Mouse (Mus musculus) adipose tissue, adult 10 weeks (tissue): ENCODE data around the gene Hba-x. TPM values are rescaled to one million over a fixed set of nuclear protein-coding genes. Genes with fewer than 3 reads are reported as not detected.

Source experiments
- polyA plus RNA-seq: library from polyadenylated mRNA; stranded (reverse); fragments of 350-450 nt; fragmentation: Illumina TruSeq; extraction: RNeasy Lipid Tissue Mini Kit (QIAGEN cat#74804); gene quantifications from one replicate; pipeline ENCODE4 v1.2.3, GENCODE M21; 2014; ENCODE audit warnings: low read depth, low replicate concordance

The Hba-x gene
- not detected for polyA plus RNA-seq

GRCm38 (mm10) chr11:32276347-32276746, at the start of gene Hba-x:
Gene Hba-x, plus strand, starts transcription at chr11:32276400.

GRCm38 (mm10) chr11:32267188-32267884, 8.9 kb upstream of the Hba-x start, which contains the start of gene Nprl3:
Gene Nprl3, minus strand, starts transcription at chr11:32267707.

DNA sequence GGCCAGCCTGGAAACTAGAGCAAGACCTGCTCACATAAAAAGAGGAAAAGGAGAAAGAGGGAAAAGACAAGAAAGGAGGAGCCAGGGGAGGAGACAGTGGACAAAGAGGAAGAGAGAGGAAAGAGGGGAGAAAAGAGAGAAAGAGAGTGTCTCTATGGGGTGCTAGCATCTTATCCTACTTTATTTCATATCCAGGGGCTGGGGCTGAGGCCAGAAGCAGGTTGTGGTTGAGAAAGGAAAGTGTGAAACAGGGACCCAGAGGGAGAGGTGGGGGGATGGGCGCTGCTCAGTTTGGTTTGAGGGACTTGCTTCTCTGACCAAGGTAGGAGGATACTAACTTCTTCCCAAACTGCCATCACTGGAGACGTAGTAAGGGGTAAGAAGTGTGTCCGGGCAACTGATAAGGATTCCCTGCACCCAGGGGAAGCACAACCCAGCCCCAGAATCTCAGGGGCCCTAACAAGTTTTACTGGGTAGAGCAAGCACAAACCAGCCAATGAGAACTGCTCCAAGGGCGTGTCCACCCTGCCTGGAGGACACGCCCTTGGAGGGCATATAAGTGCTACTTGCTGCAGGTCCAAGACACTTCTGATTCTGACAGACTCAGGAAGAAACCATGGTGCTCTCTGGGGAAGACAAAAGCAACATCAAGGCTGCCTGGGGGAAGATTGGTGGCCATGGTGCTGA, 7.0 kb downstream of the Hba-x start, which contains the start of gene Hba-a1:
Gene Hba-a1 (plus strand): TSS at position 421 of the 687 bp plus-strand sequence.

GRCm38 (mm10) chr11:32286695-32287492, 10.7 kb downstream of the Hba-x start, which contains the start of gene Hbq1b:
Gene Hbq1b, plus strand, starts transcription at chr11:32286965.

DNA sequence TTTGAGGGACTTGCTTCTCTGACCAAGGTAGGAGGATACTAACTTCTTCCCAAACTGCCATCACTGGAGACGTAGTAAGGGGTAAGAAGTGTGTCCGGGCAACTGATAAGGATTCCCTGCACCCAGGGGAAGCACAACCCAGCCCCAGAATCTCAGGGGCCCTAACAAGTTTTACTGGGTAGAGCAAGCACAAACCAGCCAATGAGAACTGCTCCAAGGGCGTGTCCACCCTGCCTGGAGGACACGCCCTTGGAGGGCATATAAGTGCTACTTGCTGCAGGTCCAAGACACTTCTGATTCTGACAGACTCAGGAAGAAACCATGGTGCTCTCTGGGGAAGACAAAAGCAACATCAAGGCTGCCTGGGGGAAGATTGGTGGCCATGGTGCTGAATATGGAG, 20.0 kb downstream of the Hba-x start, which contains the start of gene Hba-a2:
Gene Hba-a2 (plus strand): TSS at position 287 of the 400 bp plus-strand sequence.

GRCm38 (mm10) chr11:32299865-32300264, 23.7 kb downstream of the Hba-x start, which contains the start of gene Hbq1a:
Gene Hbq1a, plus strand, starts transcription at chr11:32300069.

Other genes with a start within 250 kb of the Hba-x start
- gene Il9r, start 76.1 kb upstream of the Hba-x start, polyA plus RNA-seq, result 0.55 TPM
- 16.7 TPM for gene Snrnp25, start 71.0 kb upstream of the Hba-x start, polyA plus RNA-seq
- 39.0 TPM for gene Rhbdf1, start 54.1 kb upstream of the Hba-x start, polyA plus RNA-seq
- 38.6 TPM for gene Mpg, start 49.9 kb upstream of the Hba-x start, polyA plus RNA-seq
- 46.6 TPM for gene Nprl3, start 8.7 kb upstream of the Hba-x start, polyA plus RNA-seq
- 1,070 TPM for gene Hba-a1, start 7.1 kb downstream of the Hba-x start, polyA plus RNA-seq
- not detected for gene Hbq1b, start 10.6 kb downstream of the Hba-x start, polyA plus RNA-seq
- gene Hba-a2, start 20.1 kb downstream of the Hba-x start, polyA plus RNA-seq, result 1,858 TPM
- not detected for gene Hbq1a, start 23.7 kb downstream of the Hba-x start, polyA plus RNA-seq
- 10.1 TPM for gene Sh3pxd2b, start 71.4 kb downstream of the Hba-x start, polyA plus RNA-seq
- 14.0 TPM for gene Ubtd2, start 179.0 kb downstream of the Hba-x start, polyA plus RNA-seq